Mouse (Mus musculus) limb, embryonic 11.5 days (tissue): ENCODE measurements around the gene 9130213A22Rik. TPM values are rescaled to one million over a fixed set of nuclear protein-coding genes. Genes with fewer than 3 reads are reported as not detected.

ENCODE experiments used
- ATAC-seq: fragments of 200-750 bp; cut with Nextera tagmentation; 2 replicates; pipeline ENCODE4 v1.8.0; 2017; ENCODE audit warnings: low read depth; ENCODE audit not compliant: insufficient number of reproducible peaks, low FRiP score, low TSS enrichment
- DNase-seq: peaks from one replicate; pipeline ENCODE4 v3.0.0-alpha.2; 2015; ENCODE audit warnings: low spot score
- H3K27ac ChIP-seq: fragments of 300-500 bp; sonication (generic); replicated peaks from 2 replicates; pipeline ENCODE4 v1.5.1; 2014; ENCODE audit warnings: low read depth, mild to moderate bottlenecking, low read length
- H3K27me3 ChIP-seq: fragments of 300-500 bp; sonication (generic); 2 replicates; pipeline ENCODE4 v1.6.1; 2014; ENCODE audit warnings: mild to moderate bottlenecking, low read length, mixed read lengths; ENCODE audit not compliant: control insufficient read depth, insufficient read depth
- H3K36me3 ChIP-seq: fragments of 300-500 bp; sonication (generic); 2 replicates; pipeline ENCODE4 v1.6.1; 2014; ENCODE audit warnings: mild to moderate bottlenecking, low read length, moderate library complexity, mixed read lengths; ENCODE audit not compliant: control insufficient read depth, insufficient read depth
- H3K4me1 ChIP-seq: fragments of 300-500 bp; sonication (generic); 2 replicates; pipeline ENCODE4 v1.6.1; 2014; ENCODE audit warnings: low read length, mixed read lengths; ENCODE audit not compliant: control insufficient read depth, insufficient read depth
- H3K4me2 ChIP-seq: fragments of 300-500 bp; sonication (generic); 2 replicates; pipeline ENCODE4 v1.6.1; 2014; ENCODE audit warnings: low read depth, mild to moderate bottlenecking, moderate library complexity; ENCODE audit not compliant: severe bottlenecking
- H3K4me3 ChIP-seq: fragments of 300-500 bp; sonication (generic); 2 replicates; pipeline ENCODE4 v1.5.1; 2014; ENCODE audit warnings: low read depth, low read length
- H3K9ac ChIP-seq: fragments of 300-500 bp; sonication (generic); 2 replicates; pipeline ENCODE4 v1.6.1; 2014; ENCODE audit warnings: mild to moderate bottlenecking, low read length
- H3K9me3 ChIP-seq: fragments of 300-500 bp; sonication (generic); 2 replicates; pipeline ENCODE4 v1.6.1; 2016; ENCODE audit warnings: low read length; ENCODE audit not compliant: control insufficient read depth
- WGBS: fragments of 180-500 bp; shearing (Covaris S2); extraction: QIAGEN DNeasy Blood & Tissue Kit; methylation state at CpG from one replicate; pipeline ENCODE4 v1.1.7; 2014; 5-methylcytosine and 5-hydroxymethylcytosine counted together
- polyA plus RNA-seq: library from polyadenylated mRNA; unstranded; fragments of >200 nt; fragmentation: Nextera tagmentation; extraction: Ambion mirVana; gene quantifications from 2 replicates; pipeline ENCODE4 v1.2.1, GENCODE M21; 2014

9130213A22Rik gene
- polyA plus RNA-seq, 1 experiment from 2014 or later, result 0.19 TPM

- DNase-seq (no peak), ATAC-seq (no peak)
- H3K36me3 ChIP-seq, result no peaks in the 10 kb centered on the region
- H3K9ac ChIP-seq, result peak overlapping the region; percentile 60
- whole genome bisulfite sequencing, result under 1% methylated on average over 29 of the region's 32 CpGs
- H3K9me3 ChIP-seq, result no peaks in the 10 kb centered on the region
- peaks cover 22% of the 10 kb centered on the region for H3K4me1 ChIP-seq
- H3K27me3 ChIP-seq, result 0 out of 2 replicates have a peak, but pooled peaks cover 7% of the 10 kb centered on the region
- peak overlapping the region; percentile 75 for H3K4me3 ChIP-seq
- H3K27ac ChIP-seq, result no peak overlapping the region; the same call in 1 of the 2 replicates
- peak overlapping the region; percentile 95 for H3K4me2 ChIP-seq
Measured at GRCm38 (mm10) chr11:69121741-69122335, 551 bp downstream of the 9130213A22Rik start.

- peak overlapping the region; percentile 53; the same call in 1 of the 2 replicates for H3K9ac ChIP-seq
- peaks cover 20% of the 10 kb centered on the region for H3K4me1 ChIP-seq
- H3K27me3 ChIP-seq, result 0 out of 2 replicates have a peak, but pooled peaks cover 7% of the 10 kb centered on the region
- H3K27ac ChIP-seq, result no peak overlapping the region
- H3K9me3 ChIP-seq, result no peaks in the 10 kb centered on the region
- H3K4me2 ChIP-seq, result peak overlapping the region; percentile 95
- H3K36me3 ChIP-seq, result no peaks in the 10 kb centered on the region
- H3K4me3 ChIP-seq, result peak overlapping the region; percentile 75
- DNase-seq (peak; percentile 46), ATAC-seq (no peak)
- WGBS, result under 1% methylated on average over 26 of the region's 33 CpGs
Measured at GRCm38 (mm10) chr11:69121001-69121740, 1.2 kb downstream of the 9130213A22Rik start.

GRCm38 (mm10) chr11:69120221-69121000 is 2.0 kb downstream of the 9130213A22Rik start, which contains the start of gene Hes7:
Gene Hes7, plus strand, starts transcription at chr11:69120404.
- Histone ChIP-seq H3K4me3 (peak within 1 kb of the TSS; percentile 75), H3K36me3 (no peaks in the 10 kb centered on the region), H3K9ac (peak within 1 kb of the TSS; percentile 53; the same call in 1 of the 2 replicates), H3K27me3 (0 out of 2 replicates have a peak, but pooled peaks cover 4% of the 10 kb centered on the region), H3K9me3 (no peaks in the 10 kb centered on the region), H3K4me2 (peak within 1 kb of the TSS; percentile 95), H3K4me1 (peaks cover 17% of the 10 kb centered on the region), H3K27ac (no peak within 1 kb of the TSS)
- no peak for ATAC-seq
- peak; percentile 74 for DNase-seq
- 2% methylated on average over 27 of the region's 27 CpGs for WGBS

GRCm38 (mm10) chr11:69119446-69120155 is 2.8 kb downstream of the 9130213A22Rik start:
- Histone ChIP-seq H3K4me2 (peak overlapping the region; percentile 95), H3K4me1 (peaks cover 17% of the 10 kb centered on the region), H3K36me3 (no peaks in the 10 kb centered on the region), H3K27me3 (0 out of 2 replicates have a peak, but pooled peaks cover 4% of the 10 kb centered on the region), H3K4me3 (no peak overlapping the region), H3K9me3 (no peaks in the 10 kb centered on the region), H3K27ac (no peak overlapping the region), H3K9ac (no peak overlapping the region)
- ATAC-seq (no peak), DNase-seq (peak; percentile 31)
- WGBS, result 24% methylated on average over 14 of the region's 14 CpGs

- WGBS, result 0% methylated on average over 15 of the region's 15 CpGs
- H3K27me3 ChIP-seq, result 0 out of 2 replicates have a peak, but pooled peaks cover 4% of the 10 kb centered on the region
Measured at GRCm38 (mm10) chr11:69118765-69119164, 3.6 kb downstream of the 9130213A22Rik start.

GRCm38 (mm10) chr11:69117737-69118695 is 4.4 kb downstream of the 9130213A22Rik start:
- 0 out of 2 replicates have a peak, but pooled peaks cover 4% of the 10 kb centered on the region for H3K27me3 ChIP-seq

More at GRCm38 (mm10) chr11:69118765-69119164, 3.6 kb downstream of the 9130213A22Rik start:
- Histone ChIP-seq H3K4me1 (peaks cover 17% of the 10 kb centered on the region), H3K4me2 (peak overlapping the region; percentile 84), H3K4me3 (peak overlapping the region; percentile 56), H3K27ac (no peak overlapping the region), H3K36me3 (no peaks in the 10 kb centered on the region), H3K9me3 (no peaks in the 10 kb centered on the region), H3K9ac (peak overlapping the region; percentile 43; the same call in 1 of the 2 replicates)
- DNase-seq (peak; percentile 97), ATAC-seq (peak; percentile 19; the same call in 1 of the 2 replicates)

DNA sequence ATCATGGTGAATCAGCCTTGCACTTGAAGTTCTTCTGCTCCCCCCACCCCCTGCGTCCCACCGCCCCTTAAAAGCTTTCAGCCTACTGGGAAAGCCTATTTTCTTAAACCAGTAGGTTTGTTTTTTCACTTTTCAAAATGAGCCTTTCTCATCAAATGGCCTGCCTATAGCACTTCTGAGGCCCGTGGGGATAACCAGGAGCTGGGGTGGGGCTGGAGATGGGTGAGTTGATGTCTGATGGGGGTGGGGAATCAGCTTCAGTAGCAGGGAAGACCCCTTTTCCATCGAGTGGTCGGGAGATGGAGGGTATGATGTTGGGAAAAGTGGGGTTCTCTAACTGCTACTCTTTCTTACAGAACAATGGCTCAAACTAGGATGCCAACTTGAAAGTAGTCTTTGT is 5.5 kb downstream of the 9130213A22Rik start:
- 0 out of 2 replicates have a peak, but pooled peaks cover 4% of the 10 kb centered on the region for H3K27me3 ChIP-seq
- no peak overlapping the region for H3K4me2 ChIP-seq
- ATAC-seq (no peak), DNase-seq (no peak)
- H3K9ac ChIP-seq, result no peak overlapping the region
- no peaks in the 10 kb centered on the region for H3K9me3 ChIP-seq
- H3K4me1 ChIP-seq, result peaks cover 14% of the 10 kb centered on the region
- no peak overlapping the region for H3K27ac ChIP-seq
- H3K4me3 ChIP-seq, result no peak overlapping the region
- no peaks in the 10 kb centered on the region for H3K36me3 ChIP-seq
- 43% methylated on average over 5 of the region's 5 CpGs for WGBS

More at GRCm38 (mm10) chr11:69117737-69118695, 4.4 kb downstream of the 9130213A22Rik start:
- Histone ChIP-seq H3K9ac (peak overlapping the region; percentile 60), H3K9me3 (no peaks in the 10 kb centered on the region), H3K4me3 (peak overlapping the region; percentile 56), H3K4me1 (peaks cover 15% of the 10 kb centered on the region), H3K27ac (peak overlapping the region; percentile 22; the same call in 1 of the 2 replicates), H3K4me2 (peak overlapping the region; percentile 84), H3K36me3 (no peaks in the 10 kb centered on the region)
- ATAC-seq, result no peak
- DNase-seq, result peak; percentile 74
- WGBS, result 1% methylated on average over 45 of the region's 45 CpGs
